Mouse (Mus musculus) cortical plate, adult 2 months (tissue): ENCODE data around the gene Fam3c. TPM values are rescaled to one million over a fixed set of nuclear protein-coding genes. Genes with fewer than 3 reads are reported as not detected.

Experiments used
- H3K27ac ChIP-seq: fragments of 200-500 bp; 2 replicates; pipeline ENCODE4 v1.5.1; 2012; ENCODE audit warnings: low read length, control low read depth, inconsistent platforms; ENCODE audit not compliant: insufficient read depth
- H3K4me1 ChIP-seq: fragments of 200-500 bp; 2 replicates; pipeline ENCODE4 v1.6.1; 2011; ENCODE audit warnings: low read length; ENCODE audit not compliant: control insufficient read depth, insufficient read depth
- H3K4me3 ChIP-seq: fragments of 200-500 bp; 2 replicates; pipeline ENCODE4 v1.5.1; 2011; ENCODE audit warnings: mild to moderate bottlenecking, low read length, control low read depth; ENCODE audit not compliant: insufficient read depth
- CTCF ChIP-seq: fragments of 200-500 bp; IDR thresholded peaks from 2 replicates; pipeline ENCODE4 v1.5.1; 2011; ENCODE audit warnings: mild to moderate bottlenecking, control low read depth, low read length; ENCODE audit not compliant: insufficient read depth; ENCODE audit errors: extremely low read depth
- POLR2A ChIP-seq: fragments of 200-500 bp; IDR thresholded peaks from 2 replicates; pipeline ENCODE4 v1.6.1; 2011; ENCODE audit warnings: mild to moderate bottlenecking, low read length, control low read depth; ENCODE audit not compliant: insufficient read depth; ENCODE audit errors: extremely low read depth
- polyA plus RNA-seq: library from polyadenylated mRNA; depleted of rRNA; stranded (reverse); fragments of >200 nt; gene quantifications from 2 replicates; pipeline ENCODE4 v1.2.3, GENCODE M21; 2012

Fam3c gene
- polyA plus RNA-seq, 1 experiment = 35.3 TPM

- H3K27ac ChIP-seq = no peak overlapping the region
- no peak for TF ChIP-seq POLR2A
- TF ChIP-seq CTCF = no peak
- H3K4me1 ChIP-seq = no peaks in the 10 kb centered on the region
- H3K4me3 ChIP-seq = no peak overlapping the region
Observed at GRCm38 (mm10) chr6:22385254-22385870, 29.3 kb upstream of the Fam3c start.

DNA sequence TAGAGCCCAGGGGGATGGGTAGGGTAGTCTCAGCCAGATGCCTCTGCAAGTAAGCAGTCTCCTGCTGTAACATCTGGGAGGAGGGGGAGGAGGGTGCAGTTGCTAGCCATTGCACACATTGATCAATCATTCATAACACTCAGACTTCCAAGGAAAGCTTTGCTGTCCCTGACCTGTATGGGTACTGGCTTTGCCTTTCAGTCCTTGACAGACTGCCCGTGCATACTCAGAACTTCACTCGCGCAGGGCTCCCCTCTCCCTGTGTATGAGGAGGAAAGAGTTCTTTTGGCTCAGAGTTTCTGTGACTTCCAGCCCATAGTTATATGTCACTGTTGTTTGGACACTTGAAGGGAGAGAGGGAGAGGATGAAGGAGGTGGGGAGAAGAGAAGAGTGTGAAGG, 24.2 kb upstream of the Fam3c start:
- Histone ChIP-seq H3K4me3 (no peak overlapping the region), H3K27ac (no peak overlapping the region), H3K4me1 (no peaks in the 10 kb centered on the region)
- TF ChIP-seq POLR2A (no peak), CTCF (no peak)

GRCm38 (mm10) chr6:22379831-22380230, 23.8 kb upstream of the Fam3c start:
- no peak for TF ChIP-seq CTCF
- no peak for TF ChIP-seq POLR2A
- H3K4me3 ChIP-seq = no peak overlapping the region

GRCm38 (mm10) chr6:22378462-22378861, 22.4 kb upstream of the Fam3c start:
- H3K27ac ChIP-seq = no peak overlapping the region
- H3K4me1 ChIP-seq = no peaks in the 10 kb centered on the region; the same call in 1 of the 2 replicates
- no peak overlapping the region for H3K4me3 ChIP-seq
- TF ChIP-seq CTCF = no peak
- TF ChIP-seq POLR2A = no peak

More at GRCm38 (mm10) chr6:22379831-22380230, 23.8 kb upstream of the Fam3c start:
- Histone ChIP-seq H3K4me1 (no peaks in the 10 kb centered on the region), H3K27ac (no peak overlapping the region)

DNA sequence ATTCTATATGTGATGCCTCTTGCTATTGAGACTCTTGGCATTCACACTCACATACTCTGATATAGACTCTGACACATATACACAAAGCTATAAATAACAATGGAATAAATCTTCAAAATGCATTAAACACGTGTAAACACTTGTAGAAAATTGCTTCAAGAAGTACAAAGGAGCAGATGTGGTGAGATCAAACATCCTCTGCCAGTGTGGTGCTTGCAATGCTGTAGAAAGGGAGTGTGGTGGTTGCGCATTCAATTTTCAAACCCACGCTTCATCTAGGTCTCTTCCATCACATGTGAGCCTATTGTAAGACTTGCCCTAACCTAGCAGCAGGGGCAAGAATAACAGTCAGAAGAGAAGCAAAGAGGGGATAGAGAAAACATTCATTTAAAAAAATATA, 18.7 kb upstream of the Fam3c start:
- TF ChIP-seq POLR2A (no peak), CTCF (no peak)
- H3K4me1 ChIP-seq = no peaks in the 10 kb centered on the region; the same call in 1 of the 2 replicates
- H3K4me3 ChIP-seq = no peak overlapping the region
- no peak overlapping the region for H3K27ac ChIP-seq

GRCm38 (mm10) chr6:22373476-22373875, 17.4 kb upstream of the Fam3c start:
- Histone ChIP-seq H3K4me3 (no peak overlapping the region), H3K27ac (no peak overlapping the region), H3K4me1 (no peaks in the 10 kb centered on the region; the same call in 1 of the 2 replicates)
- TF ChIP-seq POLR2A = no peak
- no peak for TF ChIP-seq CTCF

DNA sequence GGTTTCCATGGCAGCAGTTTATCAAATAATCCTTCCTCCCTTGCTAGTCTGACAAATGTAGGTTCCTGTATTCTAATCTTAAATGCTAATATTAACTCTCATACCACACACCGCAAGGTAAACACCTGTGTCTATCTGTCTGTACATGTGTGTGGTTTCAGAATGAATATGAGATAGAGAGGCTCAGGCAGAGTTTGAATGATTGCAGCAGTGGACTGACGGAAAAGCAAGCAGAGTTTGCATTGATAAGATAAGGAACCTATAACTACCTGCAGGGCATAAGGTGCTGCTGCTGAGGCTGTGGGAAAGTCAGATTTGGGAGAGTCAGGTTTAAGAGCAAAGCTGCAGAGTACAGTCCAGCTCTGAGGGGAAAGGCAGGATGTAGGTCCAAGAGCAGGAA, 10.9 kb upstream of the Fam3c start:
- H3K4me1 ChIP-seq = no peaks in the 10 kb centered on the region
- TF ChIP-seq CTCF (no peak), POLR2A (no peak)
- no peak overlapping the region for H3K27ac ChIP-seq
- H3K4me3 ChIP-seq = no peak overlapping the region

DNA sequence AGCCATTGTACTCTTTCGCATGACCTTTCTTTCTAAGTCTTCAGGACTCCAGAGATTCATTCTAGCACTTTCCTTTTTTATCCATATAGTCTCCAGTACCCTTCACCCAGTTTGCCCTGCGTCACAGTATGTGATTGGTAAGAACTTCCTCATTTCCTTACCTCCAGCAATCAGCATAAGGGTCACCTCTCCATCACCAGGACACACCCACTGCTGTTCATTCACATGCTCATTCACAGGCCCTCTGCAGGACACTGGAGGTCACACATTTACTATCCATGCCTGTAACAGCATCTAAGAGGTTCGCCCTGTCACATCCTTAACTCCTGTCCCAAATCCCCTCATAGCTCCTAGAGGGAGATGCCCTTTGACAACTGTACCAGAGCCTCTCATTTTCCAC, 7.5 kb upstream of the Fam3c start:
- Histone ChIP-seq H3K27ac (no peak overlapping the region), H3K4me1 (no peaks in the 10 kb centered on the region), H3K4me3 (no peak overlapping the region)
- no peak for TF ChIP-seq CTCF
- no peak for TF ChIP-seq POLR2A

- TF ChIP-seq CTCF (no peak), POLR2A (no peak)
- no peaks in the 10 kb centered on the region for H3K4me1 ChIP-seq
- no peak overlapping the region for H3K27ac ChIP-seq
- H3K4me3 ChIP-seq = no peak overlapping the region
Observed at GRCm38 (mm10) chr6:22361941-22362340, 5.9 kb upstream of the Fam3c start.

- TF ChIP-seq POLR2A (no peak), CTCF (no peak)
Observed at GRCm38 (mm10) chr6:22359019-22359418, 3.0 kb upstream of the Fam3c start.

DNA sequence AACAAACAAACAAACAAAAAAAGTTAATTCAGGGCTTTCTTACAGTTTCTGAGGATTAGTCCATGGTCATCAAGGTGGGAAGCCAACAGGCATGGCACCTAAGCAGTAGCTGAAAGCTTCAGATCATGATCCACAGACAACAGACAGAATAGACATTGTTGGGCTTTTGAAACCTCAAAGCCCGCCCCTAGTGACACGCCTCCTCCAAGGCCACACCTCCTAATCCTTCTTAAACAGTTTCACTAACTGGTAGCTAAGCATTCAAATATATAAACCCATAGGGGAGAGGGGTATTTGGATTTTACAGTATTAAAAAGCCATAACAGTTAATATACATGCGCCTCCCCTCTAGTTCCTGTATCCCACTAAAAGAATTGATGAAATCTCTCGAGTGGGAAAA, 1.3 kb upstream of the Fam3c start:
- H3K4me1 ChIP-seq = peaks cover 3% of the 10 kb centered on the region; the same call in 1 of the 2 replicates
- no peak overlapping the region for H3K27ac ChIP-seq
- H3K4me3 ChIP-seq = no peak overlapping the region
- TF ChIP-seq CTCF = no peak
- TF ChIP-seq POLR2A = no peak

More at GRCm38 (mm10) chr6:22359019-22359418, 3.0 kb upstream of the Fam3c start:
- peaks cover 3% of the 10 kb centered on the region; the same call in 1 of the 2 replicates for H3K4me1 ChIP-seq
- no peak overlapping the region for H3K4me3 ChIP-seq
- H3K27ac ChIP-seq = no peak overlapping the region
